Mouse (Mus musculus): ENCODE data around the gene Chd9. TPM values are rescaled to one million over a fixed set of nuclear protein-coding genes. Genes with fewer than 3 reads are reported as not detected.
A peak's percentile ranks its signal among the peaks of the same experiment; 100 is the strongest.

Chd9 gene
- polyA plus RNA-seq, 1 experiment from 2014 or later, result 95.1 TPM

DNA sequence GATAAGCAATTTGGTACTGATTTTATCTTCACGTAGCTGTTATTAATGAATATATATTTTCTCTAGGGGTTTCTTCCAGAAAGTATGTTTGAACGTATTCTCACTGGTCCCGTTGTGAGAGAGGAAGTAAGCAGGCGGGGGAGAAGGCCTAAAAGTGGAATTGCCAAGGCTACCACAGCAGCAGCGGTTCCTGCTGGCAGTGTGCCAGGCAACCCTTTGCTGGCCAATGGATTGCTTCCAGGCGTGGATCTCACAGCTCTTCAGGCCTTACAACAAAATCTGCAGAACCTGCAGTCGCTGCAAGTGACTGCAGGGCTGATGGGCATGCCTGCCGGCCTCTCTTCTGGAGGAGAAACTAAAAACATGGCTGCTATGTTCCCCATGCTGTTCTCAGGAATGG is 222.9 kb downstream of the Chd9 start:
- peaks cover 41% of the 10 kb centered on the region for H3K36me3 ChIP-seq
- H3K9ac ChIP-seq, result no peak overlapping the region
- H3K9me3 ChIP-seq, result no peaks in the 10 kb centered on the region
- no peak overlapping the region for H3K4me3 ChIP-seq
- WGBS, result 45% methylated on average over 8 of the region's 8 CpGs
- no peak overlapping the region; the same call in 1 of the 2 replicates for H3K27ac ChIP-seq
- no peak overlapping the region for H3K4me2 ChIP-seq
- H3K27me3 ChIP-seq, result no peaks in the 10 kb centered on the region
- ATAC-seq (ENCODE audit: insufficient number of reproducible peaks, insufficient read depth, low FRiP score, low TSS enrichment, low read depth), result no peak
- peaks cover 4% of the 10 kb centered on the region; the same call in 1 of the 2 replicates for H3K4me1 ChIP-seq

DNA sequence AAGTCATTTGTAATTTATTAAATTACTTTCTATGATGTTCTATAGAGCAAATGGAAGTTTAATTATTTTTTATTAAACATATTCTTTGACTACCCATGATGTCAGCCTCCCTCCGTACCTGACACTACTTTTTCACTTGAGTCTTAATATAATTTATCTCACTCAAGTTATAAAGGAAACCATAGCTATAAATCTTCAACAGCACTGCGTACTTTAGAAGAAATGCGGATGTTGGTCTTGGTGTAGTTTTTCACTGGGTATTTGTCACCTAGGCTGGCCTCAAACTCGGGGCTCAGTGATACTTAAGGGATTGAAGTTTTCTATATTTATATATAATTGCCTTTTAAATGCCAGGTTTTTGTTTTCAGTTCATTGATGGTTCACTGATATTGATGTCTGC is 226.3 kb downstream of the Chd9 start:
- ATAC-seq (ENCODE audit: insufficient number of reproducible peaks, insufficient read depth, low FRiP score, low TSS enrichment, low read depth), result no peak
- peaks cover 23% of the 10 kb centered on the region for H3K36me3 ChIP-seq

DNA sequence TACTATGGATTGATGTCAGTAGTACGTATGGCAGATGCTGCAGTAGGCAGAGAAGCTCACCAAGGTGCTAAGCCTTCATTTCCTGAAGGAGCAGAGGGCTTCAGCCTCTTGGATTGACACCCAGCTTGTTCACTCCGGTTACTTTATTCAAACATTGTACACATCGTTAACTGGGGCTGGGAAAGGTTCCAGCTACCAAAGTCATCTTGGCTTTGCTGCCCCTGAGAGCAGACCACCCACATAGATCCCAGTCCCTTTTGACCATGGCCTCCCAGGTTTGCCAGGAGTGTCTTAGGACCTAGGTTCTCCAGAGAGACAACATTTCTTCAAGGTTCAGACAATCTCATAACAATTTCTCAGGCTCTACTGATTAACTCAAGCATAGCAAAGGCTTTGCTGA is 228.7 kb downstream of the Chd9 start:
- Histone ChIP-seq H3K36me3 (peaks cover 8% of the 10 kb centered on the region), H3K9me3 (no peaks in the 10 kb centered on the region), H3K27ac (no peak overlapping the region), H3K9ac (no peak overlapping the region), H3K27me3 (no peaks in the 10 kb centered on the region), H3K4me1 (peaks cover 7% of the 10 kb centered on the region), H3K4me3 (no peak overlapping the region), H3K4me2 (no peak overlapping the region)
- WGBS, result 70% methylated on average over 3 of the region's 3 CpGs
- ATAC-seq (ENCODE audit: insufficient number of reproducible peaks, insufficient read depth, low FRiP score, low TSS enrichment, low read depth), result no peak

More for the DNA sequence above, 226.3 kb downstream of the Chd9 start:
- Histone ChIP-seq H3K27ac (no peak overlapping the region), H3K4me1 (peaks cover 4% of the 10 kb centered on the region; the same call in 1 of the 2 replicates), H3K9me3 (no peaks in the 10 kb centered on the region), H3K9ac (no peak overlapping the region), H3K4me2 (no peak overlapping the region), H3K4me3 (no peak overlapping the region), H3K27me3 (no peaks in the 10 kb centered on the region)
- WGBS, result 94% methylated on average over 4 of the region's 4 CpGs

DNA sequence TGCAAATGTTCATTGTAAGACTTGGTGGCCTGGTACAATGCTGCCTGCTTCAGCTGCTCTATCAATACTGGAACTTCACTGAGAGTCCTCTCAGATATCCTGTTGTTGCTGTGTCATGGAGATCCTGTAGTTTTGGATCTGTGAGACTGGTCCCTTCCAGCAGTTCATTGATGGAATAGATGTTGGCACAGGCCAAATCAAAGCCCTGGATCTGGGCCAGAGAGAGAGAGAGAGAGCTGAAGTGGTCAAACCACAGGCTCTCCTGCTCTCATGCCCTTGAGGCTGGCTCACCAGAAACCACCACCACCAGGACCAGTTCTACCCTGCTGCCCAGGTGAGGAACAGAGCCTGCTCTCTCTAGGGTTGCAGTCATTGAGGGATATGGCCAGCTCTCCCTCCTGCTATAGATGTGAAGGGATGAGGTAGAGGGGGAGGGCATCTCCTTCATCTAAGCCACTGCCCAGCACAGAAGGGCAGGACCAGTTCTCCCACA is 231.0 kb downstream of the Chd9 start:
- Histone ChIP-seq H3K9me3 (no peaks in the 10 kb centered on the region), H3K27me3 (no peaks in the 10 kb centered on the region), H3K27ac (no peak overlapping the region), H3K36me3 (peaks cover 4% of the 10 kb centered on the region), H3K4me3 (no peak overlapping the region), H3K4me2 (no peak overlapping the region), H3K4me1 (peaks cover 7% of the 10 kb centered on the region), H3K9ac (no peak overlapping the region)
- ATAC-seq (ENCODE audit: insufficient number of reproducible peaks, insufficient read depth, low FRiP score, low TSS enrichment, low read depth), result peak; percentile 43; the same call in 1 of the 2 replicates

DNA sequence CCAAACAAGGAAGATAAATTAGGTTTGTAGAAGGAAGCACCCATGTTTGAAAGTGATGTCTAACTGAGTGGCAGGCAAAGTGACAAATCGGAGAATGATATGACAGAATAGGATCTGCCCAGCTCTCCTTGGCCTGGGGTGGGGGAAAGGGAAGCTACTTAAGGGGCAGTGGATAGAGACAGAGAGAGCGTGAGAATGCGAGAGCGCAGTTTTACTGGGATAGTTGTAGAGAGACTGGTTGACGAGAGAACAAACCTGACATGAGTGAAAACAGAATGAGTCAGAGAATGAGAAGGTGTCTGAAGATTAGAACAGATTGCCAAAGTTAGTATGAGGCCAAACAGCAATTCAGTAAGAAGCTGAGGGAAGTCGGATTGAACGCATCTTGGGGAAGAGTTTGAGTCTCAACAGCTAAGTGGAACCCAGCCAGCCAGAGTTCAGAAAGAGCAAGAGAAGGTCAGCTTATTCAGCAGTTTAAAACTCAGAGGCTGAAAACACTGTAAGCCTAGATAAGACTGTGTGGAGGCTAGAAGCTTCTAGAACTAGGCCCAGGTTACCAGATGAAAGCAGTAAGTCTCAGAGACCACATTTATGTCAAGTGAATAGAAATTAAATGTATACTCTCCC is 231.8 kb downstream of the Chd9 start:
- Histone ChIP-seq H3K4me3 (no peak overlapping the region), H3K9me3 (no peaks in the 10 kb centered on the region), H3K9ac (no peak overlapping the region), H3K27me3 (no peaks in the 10 kb centered on the region), H3K27ac (no peak overlapping the region), H3K4me2 (no peak overlapping the region), H3K4me1 (peaks cover 7% of the 10 kb centered on the region), H3K36me3 (peaks cover 4% of the 10 kb centered on the region)
- no peak for ATAC-seq (ENCODE audit: insufficient number of reproducible peaks, insufficient read depth, low FRiP score, low TSS enrichment, low read depth)
- WGBS, result 90% methylated on average over 7 of the region's 7 CpGs

DNA sequence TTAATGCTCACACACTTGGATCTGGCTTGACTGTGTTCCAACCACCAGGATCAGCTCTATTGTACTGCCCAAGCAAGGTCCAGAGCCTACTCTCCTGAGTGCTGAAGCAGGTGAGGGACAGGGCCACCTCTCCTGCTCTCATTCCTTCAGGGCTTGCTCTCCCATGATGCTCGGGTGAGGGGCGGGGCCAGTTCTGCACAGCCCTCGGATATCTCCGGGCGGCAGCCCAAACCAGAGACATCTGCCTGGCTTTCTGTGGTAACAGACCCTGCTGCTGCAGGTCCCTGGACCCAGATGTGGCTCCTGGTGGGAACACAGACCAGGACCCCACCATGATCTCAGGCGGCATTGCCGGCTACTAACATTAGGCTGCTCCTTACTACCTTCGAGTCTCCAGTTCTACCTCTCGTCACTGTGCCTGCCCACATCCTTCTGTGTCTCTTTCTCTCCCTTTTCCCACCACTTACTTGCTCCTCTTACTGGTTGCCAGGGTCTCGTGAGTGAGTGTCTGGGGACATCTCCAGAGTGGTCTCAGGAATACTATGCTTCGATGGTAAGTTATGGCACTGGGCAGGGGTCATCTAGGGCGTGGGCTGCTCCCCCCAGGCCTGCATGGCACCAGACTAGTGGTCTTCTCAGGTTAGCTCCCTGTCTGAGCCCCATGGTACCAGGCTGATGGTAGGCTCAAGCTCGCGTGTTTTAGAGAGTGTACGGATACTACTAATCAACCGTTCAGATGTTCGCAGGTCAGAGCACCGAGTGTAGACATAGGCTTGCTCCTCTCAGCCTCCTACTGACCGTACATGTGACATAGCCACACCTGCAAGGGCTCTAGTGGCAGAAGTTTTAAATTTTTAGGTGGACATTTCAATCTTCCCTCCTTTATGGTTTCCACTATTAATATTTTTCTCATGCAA is 232.7 kb downstream of the Chd9 start:
- H3K27ac ChIP-seq, result no peak overlapping the region
- peaks cover 7% of the 10 kb centered on the region for H3K4me1 ChIP-seq
- no peak overlapping the region for H3K4me3 ChIP-seq
- ATAC-seq (ENCODE audit: insufficient number of reproducible peaks, insufficient read depth, low FRiP score, low TSS enrichment, low read depth), result no peak
- H3K27me3 ChIP-seq, result no peaks in the 10 kb centered on the region
- peak overlapping the region; percentile 9; the same call in 1 of the 2 replicates for H3K4me2 ChIP-seq
- H3K9ac ChIP-seq, result 0 out of 2 replicates have a peak overlapping the region, but pooled peaks have one; percentile 16
- 73% methylated on average over 19 of the region's 19 CpGs for WGBS
- H3K9me3 ChIP-seq, result no peaks in the 10 kb centered on the region
- peaks cover 4% of the 10 kb centered on the region for H3K36me3 ChIP-seq

DNA sequence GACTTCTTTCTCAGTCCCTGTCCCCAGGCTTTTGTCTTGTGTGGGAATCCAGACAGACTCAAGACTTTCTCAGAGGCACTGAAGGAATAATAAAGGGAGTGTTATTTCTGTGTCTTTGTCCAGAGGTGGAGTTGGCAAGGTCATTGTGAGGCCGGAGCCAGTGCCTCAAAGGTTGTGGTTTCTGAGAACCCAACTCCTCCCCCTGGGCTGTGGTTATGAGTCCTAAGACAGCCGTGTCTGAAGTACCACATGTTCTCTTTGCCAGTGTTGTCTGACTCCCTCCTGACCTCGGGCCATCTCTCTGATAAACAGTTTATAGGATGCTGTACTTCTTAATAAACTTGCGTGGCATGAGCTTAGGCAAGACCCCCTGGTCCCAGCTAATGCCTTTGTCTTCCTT is 237.0 kb downstream of the Chd9 start:
- H3K27me3 ChIP-seq, result no peaks in the 10 kb centered on the region
- ATAC-seq (ENCODE audit: insufficient number of reproducible peaks, insufficient read depth, low FRiP score, low TSS enrichment, low read depth), result no peak
- peaks cover 7% of the 10 kb centered on the region for H3K4me1 ChIP-seq
- H3K27ac ChIP-seq, result no peak overlapping the region
- H3K9me3 ChIP-seq, result no peaks in the 10 kb centered on the region
- WGBS, result 65% methylated on average over 4 of the region's 4 CpGs
- H3K4me2 ChIP-seq, result no peak overlapping the region
- no peaks in the 10 kb centered on the region for H3K36me3 ChIP-seq
- H3K4me3 ChIP-seq, result no peak overlapping the region
- no peak overlapping the region for H3K9ac ChIP-seq

DNA sequence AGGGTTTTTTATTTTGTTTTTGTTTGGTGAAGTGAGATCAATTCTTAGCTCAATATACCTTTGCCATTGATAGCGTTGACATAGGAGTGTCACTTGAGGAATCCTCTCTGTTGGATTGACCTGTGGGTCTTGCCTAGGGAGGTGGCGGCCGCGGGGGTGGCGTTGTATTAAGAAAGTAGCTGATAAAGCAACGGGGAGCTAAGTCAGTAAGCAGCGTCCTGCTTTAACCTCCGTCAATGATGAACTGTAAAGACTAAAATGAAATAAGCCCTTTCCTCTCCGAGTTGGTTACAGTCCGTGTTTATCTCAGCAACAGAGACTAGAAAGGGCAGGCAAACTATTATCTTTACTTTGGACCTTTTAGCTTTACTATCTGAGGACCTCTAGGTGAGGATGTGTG is 241.3 kb downstream of the Chd9 start:
- H3K4me3 ChIP-seq, result peak overlapping the region; percentile 87
- H3K4me2 ChIP-seq, result peak overlapping the region; percentile 59
- no peak for ATAC-seq (ENCODE audit: insufficient number of reproducible peaks, insufficient read depth, low FRiP score, low TSS enrichment, low read depth)
- H3K9me3 ChIP-seq, result no peaks in the 10 kb centered on the region
- H3K4me1 ChIP-seq, result peaks cover 12% of the 10 kb centered on the region
- H3K27ac ChIP-seq, result no peak overlapping the region
- no peaks in the 10 kb centered on the region for H3K27me3 ChIP-seq
- peak overlapping the region; percentile 89 for H3K9ac ChIP-seq
- peaks cover 6% of the 10 kb centered on the region; the same call in 1 of the 2 replicates for H3K36me3 ChIP-seq
- WGBS, result 11% methylated on average over 10 of the region's 10 CpGs

DNA sequence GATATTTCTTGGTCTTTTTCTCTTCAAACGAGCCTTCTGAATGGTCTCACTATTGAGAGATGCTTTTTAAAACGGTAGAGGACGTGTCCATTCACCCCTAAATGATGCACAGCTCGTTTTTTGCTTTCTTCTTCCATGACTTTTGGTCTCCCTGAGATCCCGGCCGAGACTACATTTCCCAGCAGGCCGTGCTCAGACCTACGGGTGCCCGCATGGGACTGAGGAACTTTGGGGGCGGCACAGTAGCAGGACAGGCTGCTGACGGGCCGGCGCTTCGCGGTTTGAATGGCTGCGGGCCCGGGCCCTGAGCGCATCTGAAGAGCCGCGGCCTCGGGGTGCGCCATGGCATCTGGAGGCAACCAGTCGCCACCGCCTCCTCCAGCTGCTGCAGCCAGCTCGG is 241.7 kb downstream of the Chd9 start, which contains the start of gene Rbl2:
TSS of gene Rbl2 (plus strand) at position 224 of the 400 bp plus-strand sequence.
- ATAC-seq (ENCODE audit: insufficient number of reproducible peaks, insufficient read depth, low FRiP score, low TSS enrichment, low read depth), result peak; percentile 89
- peak within 1 kb of the TSS; percentile 89 for H3K9ac ChIP-seq
- H3K27me3 ChIP-seq, result no peaks in the 10 kb centered on the region
- peak within 1 kb of the TSS; percentile 87 for H3K4me3 ChIP-seq
- peaks cover 12% of the 10 kb centered on the region for H3K4me1 ChIP-seq
- H3K36me3 ChIP-seq, result peaks cover 8% of the 10 kb centered on the region; the same call in 1 of the 2 replicates
- H3K27ac ChIP-seq, result peak within 1 kb of the TSS; percentile 82
- H3K9me3 ChIP-seq, result no peaks in the 10 kb centered on the region
- H3K4me2 ChIP-seq, result peak within 1 kb of the TSS; percentile 59
- under 1% methylated on average over 25 of the region's 25 CpGs for WGBS

DNA sequence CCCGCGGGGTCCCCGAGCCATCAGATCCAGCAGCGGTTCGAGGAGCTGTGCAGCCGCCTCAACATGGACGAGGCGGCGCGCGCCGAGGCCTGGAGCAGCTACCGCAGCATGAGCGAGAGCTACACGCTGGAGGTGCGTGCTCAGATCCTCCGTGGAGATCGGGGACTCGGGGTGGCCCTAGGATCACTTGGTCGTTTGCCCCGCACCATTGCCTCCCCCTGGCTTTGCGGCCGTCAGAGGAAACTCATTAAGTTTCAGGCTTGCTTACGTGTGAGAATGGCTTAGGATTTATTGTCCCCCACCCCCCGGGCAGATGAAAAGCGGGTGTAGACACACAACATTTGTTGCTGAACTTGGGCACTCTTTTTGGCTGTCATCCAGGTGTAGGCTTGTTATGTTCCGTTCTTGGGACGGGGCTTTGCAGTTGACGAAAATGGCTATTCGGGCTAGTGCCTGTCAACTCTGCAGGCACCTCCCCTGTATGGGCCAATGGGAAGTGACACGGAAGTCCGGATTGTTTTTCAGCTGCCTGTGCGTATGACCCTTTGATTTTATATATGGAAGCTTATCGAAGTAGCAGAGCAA is 242.2 kb downstream of the Chd9 start:
- Histone ChIP-seq H3K36me3 (peaks cover 11% of the 10 kb centered on the region), H3K4me1 (peaks cover 12% of the 10 kb centered on the region), H3K9me3 (no peaks in the 10 kb centered on the region), H3K27ac (peak overlapping the region; percentile 82), H3K4me3 (peak overlapping the region; percentile 87), H3K9ac (peak overlapping the region; percentile 89), H3K27me3 (no peaks in the 10 kb centered on the region), H3K4me2 (peak overlapping the region; percentile 59)
- under 1% methylated on average over 34 of the region's 34 CpGs for WGBS
- ATAC-seq (ENCODE audit: insufficient number of reproducible peaks, insufficient read depth, low FRiP score, low TSS enrichment, low read depth), result peak; percentile 80

DNA sequence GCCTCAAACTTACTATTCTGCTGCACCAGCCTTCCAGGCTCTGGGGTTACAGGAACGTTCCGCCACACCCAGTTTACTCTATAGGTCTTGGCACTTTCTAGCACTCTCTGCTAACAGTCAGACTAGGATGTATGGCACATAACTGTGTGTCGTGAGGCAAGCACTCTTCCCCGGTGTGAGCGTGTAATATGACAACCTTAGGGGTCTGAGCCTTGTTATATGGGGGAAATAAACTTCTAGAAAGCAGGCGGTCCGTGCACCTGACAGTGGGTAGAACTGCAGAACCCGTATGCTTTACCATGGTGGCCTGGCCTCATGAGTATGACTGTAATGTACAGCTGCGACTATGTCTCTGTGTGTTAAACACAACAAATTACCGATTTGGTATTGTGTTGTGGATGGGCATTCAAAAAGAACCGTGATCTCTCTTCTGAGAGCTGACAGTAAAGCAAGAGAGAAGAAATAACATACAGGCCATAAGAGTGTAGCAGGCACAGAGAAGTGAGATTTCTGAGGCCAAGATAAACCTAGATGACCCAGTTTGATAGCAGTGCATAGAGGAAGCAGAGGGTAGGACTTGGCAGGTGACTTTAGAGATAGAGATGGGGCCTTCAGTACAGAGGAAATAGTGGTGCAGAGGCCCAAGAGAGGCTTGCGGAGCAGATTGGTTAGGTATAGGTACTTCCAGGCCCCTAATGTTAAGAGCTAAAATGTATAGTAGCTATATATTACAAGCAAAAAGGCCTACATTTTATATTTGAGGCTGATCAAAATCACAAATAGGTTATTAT is 249.1 kb downstream of the Chd9 start:
- ATAC-seq (ENCODE audit: insufficient number of reproducible peaks, insufficient read depth, low FRiP score, low TSS enrichment, low read depth), result no peak
- Histone ChIP-seq H3K4me1 (no peaks in the 10 kb centered on the region), H3K27ac (no peak overlapping the region), H3K9me3 (no peaks in the 10 kb centered on the region), H3K9ac (no peak overlapping the region), H3K36me3 (peaks cover 37% of the 10 kb centered on the region), H3K4me3 (no peak overlapping the region), H3K27me3 (no peaks in the 10 kb centered on the region), H3K4me2 (no peak overlapping the region)
- WGBS, result 91% methylated on average over 12 of the region's 12 CpGs
